Mouse (Mus musculus) layer of hippocampus, postnatal 36 days (tissue): ENCODE data around the gene Gapdh. TPM values are rescaled to one million over a fixed set of nuclear protein-coding genes. Genes with fewer than 3 reads are reported as not detected.

Source experiments
- microRNA-seq, 2 experiments: library from miRNA; unstranded; fragments of <30 nt; microRNA quantifications; one replicate each; pipeline ENCODE4 v1.2.0; 2021
- total RNA-seq, 2 experiments: library from RNA; stranded (reverse); gene quantifications; 2 replicates each; pipeline ENCODE4 v1.2.3; 2021

The Gapdh gene
- total RNA-seq, 2 experiments from 2014 or later: 2,301 to 2,480 TPM

Small RNA genes within 50 kb of the gene (microRNA-seq; reads per million reads assigned to microRNA genes)
- 0.21 to 0.60 reads per million in 2 experiments for gene Mir3098

Other genes starting within 250 kb of the Gapdh start
- gene Ptms, start 246.4 kb downstream of the Gapdh start, total RNA-seq: 1,000 to 10,000 TPM; 1,023 to 1,087 TPM
- 100 to 1,000 TPM; 630 to 652 TPM for gene Mlf2, start 235.1 kb downstream of the Gapdh start, total RNA-seq
- gene Cops7a, start 200.9 kb downstream of the Gapdh start, total RNA-seq: 100 to 1,000 TPM; 149 TPM
- 100 to 1,000 TPM; 163 to 173 TPM for gene Pianp, start 169.8 kb downstream of the Gapdh start, total RNA-seq
- gene Zfp384, start 157.3 kb downstream of the Gapdh start, total RNA-seq: 10 to 100 TPM; 43.9 to 48.9 TPM
- 10 to 100 TPM; 56.9 to 65.7 TPM for gene Ing4, start 126.7 kb downstream of the Gapdh start, total RNA-seq
- gene Acrbp, start 116.8 kb downstream of the Gapdh start, total RNA-seq: 10 to 100 TPM; 13.4 to 17.8 TPM
- gene Lpar5, start 98.5 kb downstream of the Gapdh start, total RNA-seq: under 1 TPM; 0.53 to 0.75 TPM
- gene Chd4, start 70.5 kb downstream of the Gapdh start, total RNA-seq: 100 to 1,000 TPM; 172 to 173 TPM
- 10 to 100 TPM; 30.2 to 34.4 TPM for gene Nop2, start 34.6 kb downstream of the Gapdh start, total RNA-seq
- 10 to 100 TPM; 67.5 to 68.9 TPM for gene Iffo1, start 21.2 kb downstream of the Gapdh start, total RNA-seq
- gene Ncapd2, start 25.2 kb upstream of the Gapdh start, total RNA-seq: 10 to 100 TPM; 22.8 to 26.5 TPM
- 10 to 100 TPM; 70.7 to 72.3 TPM for gene Mrpl51, start 25.3 kb upstream of the Gapdh start, total RNA-seq
- gene Vamp1, start 49.1 kb upstream of the Gapdh start, total RNA-seq: 10 to 100 TPM; 75.3 to 80.4 TPM
- 1 to 10 TPM; 3.3 TPM for gene Tapbpl, start 65.4 kb upstream of the Gapdh start, total RNA-seq
- gene Cd27, start 70.5 kb upstream of the Gapdh start, total RNA-seq: not detected
- gene Tuba3a, start 119.6 kb upstream of the Gapdh start, total RNA-seq: not detected
- 1 to 10 TPM; 6.9 to 7.0 TPM for gene Ltbr, start 147.4 kb upstream of the Gapdh start, total RNA-seq
- gene Scnn1a, start 154.2 kb upstream of the Gapdh start, total RNA-seq: 1 to 10 TPM; 4.1 to 4.3 TPM
- 10 to 100 TPM in 1 of 2 experiments, 1 to 10 TPM in 1; 9.9 to 12.6 TPM for gene Tnfrsf1a, start 182.9 kb upstream of the Gapdh start, total RNA-seq
- gene Plekhg6, start 214.3 kb upstream of the Gapdh start, total RNA-seq: under 1 TPM in 1 of 2 experiments, not detected in 1; 0.25 TPM